Mouse (Mus musculus) forebrain, embryonic 15.5 days (tissue): ENCODE results near the gene Zswim8. TPM values are rescaled to one million over a fixed set of nuclear protein-coding genes. Genes with fewer than 3 reads are reported as not detected.

ENCODE experiments used
- ATAC-seq: fragments of 200-750 bp; cut with Nextera tagmentation; replicated peaks from 2 replicates; pipeline ENCODE4 v1.8.0; 2017; ENCODE audit warnings: mild to moderate bottlenecking, moderate TSS enrichment, moderate library complexity
- H3K27ac ChIP-seq: fragments of 300-500 bp; sonication (generic); replicated peaks from 2 replicates; pipeline ENCODE4 v1.5.1; 2015; ENCODE audit warnings: mild to moderate bottlenecking, inconsistent platforms
- H3K27me3 ChIP-seq: fragments of 300-500 bp; sonication (generic); 2 replicates; pipeline ENCODE4 v1.6.1; 2015; ENCODE audit warnings: inconsistent platforms
- H3K36me3 ChIP-seq: fragments of 300-500 bp; sonication (generic); 2 replicates; pipeline ENCODE4 v1.6.1; 2015; ENCODE audit warnings: mild to moderate bottlenecking, inconsistent platforms
- H3K4me1 ChIP-seq: fragments of 300-500 bp; sonication (generic); 2 replicates; pipeline ENCODE4 v1.6.1; 2015; ENCODE audit warnings: inconsistent platforms
- H3K4me2 ChIP-seq: fragments of 300-500 bp; sonication (generic); replicated peaks from 2 replicates; pipeline ENCODE4 v1.6.1; 2015; ENCODE audit warnings: mild to moderate bottlenecking, inconsistent platforms
- H3K4me3 ChIP-seq: fragments of 300-500 bp; sonication (generic); 2 replicates; pipeline ENCODE4 v1.5.1; 2015; ENCODE audit warnings: mild to moderate bottlenecking, inconsistent platforms
- H3K9ac ChIP-seq: fragments of 300-500 bp; sonication (generic); replicated peaks from 2 replicates; pipeline ENCODE4 v1.6.1; 2015; ENCODE audit warnings: mild to moderate bottlenecking, inconsistent platforms
- H3K9me3 ChIP-seq: fragments of 300-500 bp; sonication (generic); 2 replicates; pipeline ENCODE4 v1.6.1; 2016; ENCODE audit warnings: inconsistent platforms
- WGBS: fragments of 180-500 bp; shearing (Covaris S2); methylation state at CpG from one replicate; pipeline ENCODE4 v1.1.7; 2015; ENCODE audit warnings: mixed read lengths; 5-methylcytosine and 5-hydroxymethylcytosine counted together
- polyA plus RNA-seq: library from polyadenylated mRNA; unstranded; fragments of >200 nt; fragmentation: Nextera tagmentation; extraction: Ambion mirVana; gene quantifications from 2 replicates; pipeline ENCODE4 v1.2.1, GENCODE M21; 2015

Gene Zswim8
- polyA plus RNA-seq, 1 experiment from 2014 or later: 46.1 TPM

GRCm38 (mm10) chr14:20735892-20736390, 28.6 kb downstream of the Zswim8 start:
- Histone ChIP-seq H3K27ac (no peak overlapping the region), H3K9me3 (no peaks in the 10 kb centered on the region), H3K27me3 (no peaks in the 10 kb centered on the region), H3K4me3 (no peak overlapping the region), H3K4me2 (no peak overlapping the region), H3K4me1 (peaks cover 15% of the 10 kb centered on the region), H3K36me3 (peaks cover 23% of the 10 kb centered on the region), H3K9ac (no peak overlapping the region)
- 90% methylated on average over 13 of the region's 13 CpGs for WGBS
- no peak for ATAC-seq

DNA sequence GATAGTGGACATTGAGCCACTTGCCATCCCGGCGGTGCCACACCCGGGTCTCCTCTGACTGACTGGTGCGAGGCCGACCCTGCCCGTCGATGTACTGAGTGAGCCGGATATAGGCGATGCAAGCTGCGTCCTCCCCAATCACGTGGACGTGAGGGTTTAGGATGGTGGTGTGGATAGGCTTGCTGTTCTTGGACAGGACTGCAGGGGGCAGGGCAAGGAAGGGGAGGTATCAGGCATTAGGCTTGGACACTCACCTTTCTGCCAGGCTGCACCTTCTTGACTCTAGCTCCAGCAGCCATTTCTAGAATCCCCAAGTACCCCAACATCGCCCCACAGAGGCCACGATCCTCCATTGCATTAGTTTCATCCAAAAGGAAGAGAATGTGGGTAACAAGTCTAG, 30.0 kb downstream of the Zswim8 start:
- Histone ChIP-seq H3K4me1 (peaks cover 15% of the 10 kb centered on the region), H3K9ac (no peak overlapping the region), H3K4me2 (no peak overlapping the region), H3K27ac (no peak overlapping the region), H3K4me3 (no peak overlapping the region), H3K9me3 (no peaks in the 10 kb centered on the region), H3K36me3 (peaks cover 23% of the 10 kb centered on the region), H3K27me3 (no peaks in the 10 kb centered on the region)
- no peak for ATAC-seq
- 43% methylated on average over 14 of the region's 14 CpGs for WGBS

DNA sequence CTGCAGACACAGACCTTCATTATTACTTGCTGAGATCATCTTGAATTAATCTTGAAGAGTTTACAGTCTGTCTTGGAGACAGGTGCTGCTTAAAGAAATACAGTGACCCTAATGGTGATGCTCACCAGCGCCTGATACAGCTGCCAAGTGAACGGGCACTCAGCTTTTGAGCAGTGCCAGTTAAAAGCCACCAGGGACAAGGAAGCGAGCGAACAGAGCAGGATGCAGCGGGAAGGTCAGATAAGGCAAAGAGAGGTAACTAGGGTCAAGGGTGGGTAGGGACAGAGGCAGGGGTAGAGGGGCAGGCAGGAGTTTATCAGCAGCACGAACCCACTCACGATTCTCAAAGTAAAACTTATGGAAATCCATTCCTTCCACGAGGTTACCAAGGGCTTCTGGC, 31.2 kb downstream of the Zswim8 start:
- Histone ChIP-seq H3K27ac (no peak overlapping the region), H3K4me2 (no peak overlapping the region), H3K9me3 (no peaks in the 10 kb centered on the region), H3K36me3 (peaks cover 27% of the 10 kb centered on the region), H3K9ac (no peak overlapping the region), H3K27me3 (no peaks in the 10 kb centered on the region), H3K4me3 (no peak overlapping the region), H3K4me1 (peaks cover 9% of the 10 kb centered on the region)
- 91% methylated on average over 8 of the region's 8 CpGs for WGBS
- ATAC-seq: no peak

GRCm38 (mm10) chr14:20741301-20741700, 33.9 kb downstream of the Zswim8 start:
- no peaks in the 10 kb centered on the region for H3K4me1 ChIP-seq
- no peak overlapping the region for H3K27ac ChIP-seq
- H3K4me2 ChIP-seq: no peak overlapping the region
- ATAC-seq: no peak
- no peak overlapping the region for H3K9ac ChIP-seq
- whole genome bisulfite sequencing: 90% methylated on average over 9 of the region's 9 CpGs
- no peaks in the 10 kb centered on the region for H3K9me3 ChIP-seq
- no peak overlapping the region for H3K4me3 ChIP-seq
- no peaks in the 10 kb centered on the region for H3K27me3 ChIP-seq
- peaks cover 25% of the 10 kb centered on the region for H3K36me3 ChIP-seq

DNA sequence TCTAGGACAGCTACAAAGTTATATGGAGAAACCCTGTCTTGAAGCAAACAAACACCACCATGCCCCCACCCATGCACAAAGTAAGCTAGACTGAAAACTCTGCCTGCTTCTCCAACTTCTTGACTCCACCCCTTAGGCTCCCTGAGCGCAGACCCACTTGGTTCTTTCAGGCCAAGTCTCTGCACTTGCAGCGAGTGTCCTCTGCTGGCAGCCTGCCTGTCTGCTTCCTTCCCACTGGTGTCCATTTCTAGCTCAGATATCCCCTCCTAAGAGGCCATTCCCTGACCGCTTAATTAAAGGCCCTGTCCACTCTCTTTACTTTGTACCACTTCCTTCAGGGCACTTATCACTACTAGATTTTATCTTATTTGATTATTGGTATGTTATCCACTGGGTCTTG, 36.3 kb downstream of the Zswim8 start:
- H3K27me3 ChIP-seq: no peaks in the 10 kb centered on the region
- no peak overlapping the region for H3K27ac ChIP-seq
- no peak overlapping the region for H3K4me3 ChIP-seq
- no peaks in the 10 kb centered on the region for H3K4me1 ChIP-seq
- no peaks in the 10 kb centered on the region for H3K9me3 ChIP-seq
- 99% methylated on average over 3 of the region's 3 CpGs for WGBS
- ATAC-seq: no peak
- H3K9ac ChIP-seq: no peak overlapping the region
- no peak overlapping the region for H3K4me2 ChIP-seq
- peaks cover 20% of the 10 kb centered on the region for H3K36me3 ChIP-seq

DNA sequence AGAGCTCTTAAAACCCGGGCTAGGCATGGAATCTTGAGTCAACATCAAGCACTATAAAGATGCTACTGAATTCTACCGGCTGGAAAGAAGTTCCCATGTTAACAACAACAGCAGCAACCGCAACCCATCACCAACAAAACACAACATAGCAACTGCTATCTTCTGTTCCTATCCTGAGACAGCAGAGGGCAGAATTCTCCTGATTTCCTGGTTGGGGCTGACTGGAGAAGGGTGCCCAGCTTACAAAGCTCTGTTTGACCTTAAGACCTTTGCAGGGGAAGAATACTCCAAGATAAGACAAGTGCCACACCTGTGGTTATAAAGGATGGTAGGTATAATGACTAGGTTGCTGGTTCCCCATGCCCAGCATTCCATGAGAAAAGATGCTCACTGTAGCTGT, 39.6 kb downstream of the Zswim8 start:
- Histone ChIP-seq H3K9me3 (no peaks in the 10 kb centered on the region), H3K36me3 (peaks cover 12% of the 10 kb centered on the region; the same call in 1 of the 2 replicates), H3K27ac (no peak overlapping the region), H3K9ac (no peak overlapping the region), H3K4me2 (no peak overlapping the region), H3K27me3 (no peaks in the 10 kb centered on the region), H3K4me3 (no peak overlapping the region), H3K4me1 (no peaks in the 10 kb centered on the region)
- WGBS: 90% methylated on average over 3 of the region's 3 CpGs
- no peak for ATAC-seq

GRCm38 (mm10) chr14:20748388-20748787, 41.0 kb downstream of the Zswim8 start:
- no peak overlapping the region for H3K27ac ChIP-seq
- no peak for ATAC-seq

DNA sequence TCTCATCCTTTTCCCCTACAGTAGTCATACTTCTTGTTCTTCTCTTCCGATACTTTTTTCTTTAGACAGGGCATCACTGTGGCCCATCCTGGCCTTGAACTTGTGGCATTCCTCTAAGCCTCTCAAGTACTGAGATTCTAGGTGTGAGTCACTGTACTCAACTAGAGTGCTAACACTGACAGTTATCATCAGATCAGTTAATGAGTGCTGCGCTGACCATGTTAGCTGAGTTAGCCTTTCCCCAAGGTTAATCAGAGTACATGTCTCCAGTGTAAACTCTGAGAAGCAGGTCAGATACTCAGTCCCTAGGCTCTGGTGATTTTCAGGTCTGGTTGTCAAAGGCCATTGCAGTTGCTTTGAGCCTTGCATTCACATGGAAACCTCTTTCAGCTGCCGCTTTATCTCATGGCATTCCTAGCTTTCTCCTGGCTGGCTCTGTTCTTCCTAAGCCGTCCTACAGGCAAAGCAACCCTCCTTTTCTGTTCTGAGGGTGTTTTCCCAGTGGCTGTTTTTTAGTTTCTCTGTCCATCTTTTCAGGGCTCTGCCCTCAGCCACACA, 42.2 kb downstream of the Zswim8 start:
- 0 out of 2 replicates have a peak, but pooled peaks cover 2% of the 10 kb centered on the region for H3K36me3 ChIP-seq
- H3K4me1 ChIP-seq: no peaks in the 10 kb centered on the region
- H3K4me2 ChIP-seq: no peak overlapping the region
- no peak overlapping the region for H3K9ac ChIP-seq
- H3K9me3 ChIP-seq: no peaks in the 10 kb centered on the region
- ATAC-seq: no peak
- 85% methylated on average over 4 of the region's 4 CpGs for WGBS
- no peak overlapping the region for H3K4me3 ChIP-seq
- no peak overlapping the region for H3K27ac ChIP-seq
- H3K27me3 ChIP-seq: no peaks in the 10 kb centered on the region

More at GRCm38 (mm10) chr14:20748388-20748787, 41.0 kb downstream of the Zswim8 start:
- 70% methylated on average over 4 of the region's 4 CpGs for WGBS
- Histone ChIP-seq H3K9me3 (no peaks in the 10 kb centered on the region), H3K9ac (no peak overlapping the region), H3K27me3 (no peaks in the 10 kb centered on the region), H3K4me1 (no peaks in the 10 kb centered on the region), H3K4me2 (no peak overlapping the region), H3K36me3 (peaks cover 8% of the 10 kb centered on the region; the same call in 1 of the 2 replicates), H3K4me3 (no peak overlapping the region)

DNA sequence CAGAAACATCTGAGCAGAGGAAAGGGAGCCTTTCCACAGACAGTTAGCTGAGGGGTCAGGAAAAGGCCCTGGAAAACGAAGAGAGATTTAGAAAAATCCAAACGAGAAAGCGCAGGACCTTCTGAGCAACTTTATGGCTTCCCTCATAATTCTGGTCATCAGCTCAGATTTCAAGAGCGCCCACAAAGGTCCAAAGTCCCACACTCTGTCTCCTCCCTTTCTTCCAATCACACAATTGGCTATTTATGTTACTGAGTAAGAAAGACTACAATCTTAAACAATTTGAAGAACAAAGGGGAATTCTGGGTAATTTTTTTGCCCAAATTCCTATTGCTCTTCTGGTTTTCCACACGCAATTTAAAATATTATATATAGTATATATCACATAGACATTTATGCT, 43.2 kb downstream of the Zswim8 start:
- Histone ChIP-seq H3K36me3 (peaks cover 9% of the 10 kb centered on the region), H3K9ac (no peak overlapping the region)

GRCm38 (mm10) chr14:20753792-20754191, 46.4 kb downstream of the Zswim8 start:
- WGBS: 81% methylated on average over 3 of the region's 3 CpGs
- Histone ChIP-seq H3K27me3 (no peaks in the 10 kb centered on the region), H3K4me2 (no peak overlapping the region), H3K9ac (no peak overlapping the region), H3K36me3 (peaks cover 27% of the 10 kb centered on the region), H3K4me3 (no peak overlapping the region), H3K9me3 (no peaks in the 10 kb centered on the region), H3K27ac (no peak overlapping the region), H3K4me1 (no peaks in the 10 kb centered on the region)
- no peak for ATAC-seq

More for the DNA sequence above, 43.2 kb downstream of the Zswim8 start:
- Histone ChIP-seq H3K4me1 (no peaks in the 10 kb centered on the region), H3K4me3 (no peak overlapping the region), H3K4me2 (no peak overlapping the region), H3K27me3 (no peaks in the 10 kb centered on the region), H3K9me3 (no peaks in the 10 kb centered on the region), H3K27ac (no peak overlapping the region)
- ATAC-seq: no peak
- 92% methylated on average over 5 of the region's 5 CpGs for WGBS

- H3K4me2 ChIP-seq: no peak overlapping the region
- H3K36me3 ChIP-seq: peaks cover 48% of the 10 kb centered on the region
- no peak for ATAC-seq
- H3K9me3 ChIP-seq: no peaks in the 10 kb centered on the region
- H3K4me1 ChIP-seq: no peaks in the 10 kb centered on the region
- H3K27ac ChIP-seq: no peak overlapping the region
- WGBS: 88% methylated on average over 22 of the region's 22 CpGs
- no peaks in the 10 kb centered on the region for H3K27me3 ChIP-seq
- no peak overlapping the region for H3K9ac ChIP-seq
- H3K4me3 ChIP-seq: no peak overlapping the region
Observed at GRCm38 (mm10) chr14:20757370-20757907, 50.1 kb downstream of the Zswim8 start.

DNA sequence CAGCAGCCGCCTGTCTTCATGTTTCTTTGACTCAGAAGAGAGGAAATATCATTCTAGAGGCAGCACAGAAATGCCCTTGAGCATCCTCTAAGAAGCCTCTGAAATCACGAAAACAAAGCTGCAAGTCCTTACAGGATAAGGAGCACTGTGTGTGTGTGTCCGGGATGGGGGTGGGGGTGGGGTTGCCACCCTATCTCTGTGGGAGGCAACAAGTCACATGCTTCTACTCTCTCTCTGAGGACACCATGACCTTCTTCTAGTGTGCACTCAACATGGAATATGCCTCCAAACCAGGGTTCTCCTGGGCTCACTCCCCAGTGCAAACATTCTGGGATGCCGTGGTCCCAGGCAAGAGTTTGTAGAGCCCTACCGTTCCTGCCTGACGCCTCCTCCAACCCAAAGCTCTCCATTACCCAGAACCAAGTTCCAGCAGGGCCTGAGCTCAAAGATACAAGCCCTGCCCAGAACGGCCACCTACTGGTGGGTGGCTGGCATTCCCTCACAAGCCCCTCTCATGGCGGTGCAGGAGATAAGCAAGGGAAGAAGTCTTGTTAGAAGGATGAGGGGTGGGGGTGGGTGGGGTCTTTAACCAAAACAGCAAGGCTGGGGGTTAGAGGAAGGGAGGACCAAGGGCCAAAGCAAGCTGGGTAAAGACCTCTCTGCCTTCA, 51.5 kb downstream of the Zswim8 start:
- H3K9me3 ChIP-seq: no peaks in the 10 kb centered on the region
- H3K27ac ChIP-seq: no peak overlapping the region
- no peaks in the 10 kb centered on the region for H3K27me3 ChIP-seq
- ATAC-seq: no peak
- no peak overlapping the region for H3K4me2 ChIP-seq
- 83% methylated on average over 8 of the region's 8 CpGs for WGBS
- H3K4me3 ChIP-seq: no peak overlapping the region
- H3K36me3 ChIP-seq: peaks cover 58% of the 10 kb centered on the region
- no peaks in the 10 kb centered on the region for H3K4me1 ChIP-seq
- H3K9ac ChIP-seq: no peak overlapping the region
